Mouse (Mus musculus) WW6 (cell line): Measurements from ENCODE around the gene Dennd1a.

Experiments used
- DNase-seq: peaks from one replicate; pipeline ENCODE4 v3.0.0-alpha.2; 2013; ENCODE audit warnings: low read depth, low spot score

The Dennd1a gene

DNA sequence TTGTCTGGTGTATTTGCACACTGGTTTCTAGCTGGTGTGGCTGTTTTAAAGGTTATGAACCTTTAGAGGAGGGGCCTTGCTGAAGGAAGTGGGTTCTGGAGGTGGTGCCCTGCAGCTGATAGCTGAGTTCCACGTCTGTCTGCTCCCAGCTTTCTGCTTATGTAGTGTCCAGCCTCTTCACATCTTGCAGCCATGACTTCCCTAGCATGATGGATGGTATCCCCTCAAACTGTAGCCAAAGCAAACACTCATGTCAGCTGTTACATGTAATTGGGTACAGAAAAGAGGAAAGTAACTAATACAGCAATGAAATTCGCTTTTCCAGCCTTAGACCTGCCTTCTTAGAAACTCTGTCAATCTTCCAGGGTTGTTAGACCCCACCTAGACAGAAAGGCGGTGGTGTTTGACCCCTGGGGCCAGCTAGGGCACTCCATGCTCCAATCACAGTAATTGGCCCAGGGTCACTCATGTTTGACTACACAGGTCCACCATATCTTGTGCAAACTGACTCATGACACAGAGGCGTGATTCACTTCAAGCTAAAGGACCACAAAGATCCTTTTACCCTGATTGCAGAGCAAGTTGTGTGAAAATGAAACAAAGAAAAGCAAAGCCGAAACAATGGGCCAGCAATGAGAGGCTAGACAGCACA is 405.8 kb downstream of the Dennd1a start:
- no peak for DNase-seq

DNA sequence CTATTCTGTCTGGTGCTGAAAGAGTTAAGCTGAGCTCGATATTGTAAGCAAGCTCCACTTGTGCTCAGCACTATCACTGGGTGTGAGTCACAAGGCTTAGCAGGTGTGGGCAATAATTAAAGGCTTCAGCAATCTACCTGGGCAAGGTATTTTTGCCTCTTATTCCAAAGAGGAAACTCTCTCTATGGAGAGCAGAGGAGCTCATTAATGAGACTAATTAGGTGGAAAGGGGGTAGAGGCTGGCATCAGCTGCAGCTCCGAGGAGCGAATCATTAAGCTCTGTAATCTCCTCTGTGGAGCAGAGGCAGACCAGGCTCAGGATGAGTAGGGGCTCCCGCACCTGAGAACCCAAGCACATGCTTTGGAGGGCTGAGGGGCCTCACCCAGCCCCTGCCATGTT is 407.5 kb downstream of the Dennd1a start:
- no peak for DNase-seq

DNA sequence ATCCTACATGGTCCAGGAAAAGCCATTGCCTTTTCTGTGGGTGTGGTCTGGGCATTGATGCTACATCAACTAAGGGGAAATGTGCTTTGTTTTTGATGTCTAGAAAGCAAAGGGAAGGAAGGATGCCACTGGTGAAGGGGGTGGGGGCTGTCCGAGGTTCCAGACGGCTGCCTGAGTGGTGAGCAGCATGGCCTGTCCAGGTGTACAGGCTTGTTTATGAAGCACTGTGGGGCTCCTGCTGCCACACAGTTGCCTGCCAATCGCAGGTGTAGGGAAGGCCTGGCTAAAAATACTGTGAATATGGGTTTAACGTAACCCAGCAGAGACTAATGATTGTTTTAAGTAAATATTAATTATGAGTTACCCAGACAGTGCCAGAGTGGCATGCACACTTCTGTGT is 414.4 kb downstream of the Dennd1a start:
- DNase-seq: no peak

DNA sequence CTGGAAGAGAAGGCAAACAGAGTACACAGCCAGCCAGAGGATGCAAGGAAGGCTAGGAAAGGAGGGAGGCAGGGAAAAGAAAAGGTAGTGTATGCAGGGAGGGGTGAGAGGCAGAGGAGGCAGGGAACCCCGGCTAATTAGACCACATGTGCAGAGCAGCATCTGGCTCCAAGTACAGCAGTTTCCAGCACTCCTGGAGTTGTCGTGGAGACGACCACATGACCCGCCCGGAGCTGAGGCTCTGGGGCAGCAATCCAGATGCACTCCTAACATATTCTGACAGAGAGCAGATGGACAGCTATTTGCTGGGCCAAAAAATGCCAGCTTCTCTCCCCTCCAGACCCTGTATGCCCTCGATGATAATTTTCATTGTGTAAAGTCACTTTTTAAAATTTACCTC is 417.6 kb downstream of the Dennd1a start:
- DNase-seq: no peak

DNA sequence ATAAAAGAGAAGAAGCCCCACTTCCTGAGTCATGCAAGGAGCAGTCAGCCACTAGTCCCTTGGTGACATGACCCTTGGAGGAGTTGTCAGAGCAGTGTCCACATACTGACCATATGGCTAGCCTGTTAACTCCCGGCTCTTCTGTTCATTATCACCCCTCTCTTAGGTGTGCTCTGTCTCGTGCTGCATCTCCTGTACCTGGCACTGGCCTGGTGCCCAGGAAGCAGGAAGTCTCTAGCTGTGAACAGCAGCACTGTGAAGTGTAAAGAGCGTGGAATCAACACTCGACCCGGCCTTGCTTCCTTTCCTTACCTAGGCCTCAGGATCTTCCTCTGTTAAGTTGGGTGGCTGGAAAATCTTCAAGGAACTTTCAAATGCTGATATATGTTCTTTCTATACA is 419.8 kb downstream of the Dennd1a start:
- DNase-seq: no peak

DNA sequence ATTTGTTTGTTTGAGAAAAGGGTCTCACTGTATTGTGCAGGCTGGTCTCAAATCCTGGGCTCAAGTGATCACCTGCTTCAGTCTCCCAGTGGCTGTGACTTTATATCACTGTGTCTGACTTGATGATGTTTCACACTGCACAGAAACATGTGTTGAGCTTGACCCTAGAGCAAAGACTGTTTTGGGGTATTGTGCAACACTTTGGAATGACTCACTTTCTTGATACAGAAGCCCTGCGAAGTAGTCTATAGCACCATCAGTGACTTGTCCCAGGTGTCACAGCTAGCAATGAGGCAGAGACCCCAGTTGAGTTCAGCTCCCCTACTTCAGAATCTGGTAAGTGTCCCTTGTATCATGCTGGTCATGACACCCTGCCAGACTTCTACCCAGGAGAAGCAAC is 429.7 kb downstream of the Dennd1a start:
- DNase-seq: no peak

DNA sequence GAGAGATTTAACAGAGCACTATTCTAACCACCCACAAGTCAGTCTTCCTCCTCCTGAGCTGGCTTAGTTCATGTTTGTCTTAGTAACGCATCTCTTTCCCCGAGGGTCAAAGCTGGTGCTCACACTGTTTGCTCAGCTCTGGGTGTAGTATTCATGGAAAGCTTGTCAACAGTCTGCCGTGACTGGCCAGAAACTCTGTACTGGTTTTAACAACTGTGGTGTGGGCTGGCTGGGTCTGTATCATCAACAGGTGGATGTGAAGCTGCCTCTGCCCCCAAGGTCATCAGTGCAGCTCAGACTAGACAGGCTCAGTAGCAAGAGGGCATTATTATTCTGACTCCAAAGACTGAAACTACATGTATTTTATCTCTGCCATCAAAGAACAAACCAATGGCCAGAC is 430.2 kb downstream of the Dennd1a start:
- no peak for DNase-seq

DNA sequence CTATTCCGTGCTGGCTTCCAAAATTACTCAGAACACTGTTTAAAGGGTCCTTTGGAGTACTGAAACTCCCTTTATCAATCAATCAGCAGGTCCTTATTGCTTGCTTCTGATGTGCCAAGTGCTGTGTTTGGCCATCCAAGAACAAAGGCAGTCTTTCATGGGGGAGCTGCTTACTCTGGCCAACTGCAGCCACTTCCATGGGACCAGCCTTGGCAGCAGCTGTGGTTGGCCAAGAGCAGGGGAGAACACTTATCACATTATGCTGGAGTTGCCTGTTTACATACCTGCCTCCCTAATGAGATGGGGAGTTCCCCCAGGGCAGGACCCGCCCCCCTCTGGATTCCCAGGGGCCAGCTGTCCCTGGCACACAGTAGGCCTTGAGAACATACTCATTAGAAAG is 432.0 kb downstream of the Dennd1a start:
- DNase-seq: no peak

DNA sequence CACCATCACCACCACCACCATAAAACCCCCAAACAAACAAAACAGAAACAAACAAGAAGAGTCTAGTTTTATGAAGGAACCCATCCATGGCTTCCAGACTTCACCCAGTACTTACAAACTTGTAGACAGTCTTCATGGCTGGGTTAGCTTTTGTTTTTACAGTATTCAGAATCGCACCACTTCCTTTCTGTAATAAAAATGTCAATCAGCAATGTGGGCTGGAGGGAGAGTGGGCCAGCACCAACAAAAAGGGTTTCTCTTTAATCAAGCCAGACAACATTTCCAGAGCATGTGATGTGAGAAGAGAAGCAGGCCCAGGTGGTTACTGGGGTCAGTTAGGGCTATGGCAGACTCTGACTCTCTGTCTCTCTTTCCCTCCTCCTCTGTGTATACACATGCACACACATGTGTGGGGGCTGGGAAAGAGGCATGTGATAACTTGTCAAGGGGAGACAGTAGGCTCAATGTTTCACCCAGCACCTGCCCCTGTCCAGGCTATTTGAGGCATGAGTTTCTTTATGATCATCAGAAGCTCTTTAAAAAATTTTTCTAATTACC is 433.2 kb downstream of the Dennd1a start:
- DNase-seq: no peak

DNA sequence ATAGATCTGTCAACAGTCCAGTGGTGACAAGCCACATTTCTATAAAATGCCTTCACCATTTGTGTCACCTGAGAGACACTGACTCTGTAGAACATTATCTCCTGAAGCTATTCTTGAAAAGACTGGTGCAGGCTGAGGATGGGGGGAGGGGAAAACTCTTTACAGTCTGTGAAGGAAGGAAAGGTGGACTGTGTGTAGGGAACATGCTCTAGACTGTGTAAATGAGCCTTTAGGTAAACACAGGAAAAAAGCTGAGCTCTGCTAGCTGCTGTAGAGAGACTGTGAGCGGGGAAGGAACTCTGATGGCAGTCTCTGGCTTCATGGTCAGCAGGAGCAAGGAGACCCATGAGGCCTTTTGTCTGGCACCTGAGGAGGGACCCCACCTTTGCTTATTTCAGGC is 436.6 kb downstream of the Dennd1a start:
- no peak for DNase-seq

DNA sequence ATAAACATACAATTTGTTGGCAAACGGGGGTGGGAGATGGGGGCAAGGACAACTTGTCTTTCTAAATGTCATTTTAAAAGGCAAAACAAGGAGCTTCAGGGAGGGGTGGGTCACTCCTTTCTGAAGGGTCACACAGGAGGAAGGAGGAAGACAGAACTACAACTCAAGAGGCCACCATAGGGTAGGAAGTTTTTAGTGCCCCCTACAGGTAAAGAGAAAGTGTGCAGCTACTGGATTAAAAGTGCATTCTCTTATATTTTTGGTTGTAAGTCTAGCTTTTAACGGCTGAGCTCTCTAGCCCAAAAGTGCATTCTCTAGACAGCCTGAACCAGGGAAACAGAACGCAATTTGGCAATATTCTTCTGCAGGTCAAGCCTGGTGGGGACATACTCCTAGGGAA is 437.8 kb downstream of the Dennd1a start:
- DNase-seq: no peak

DNA sequence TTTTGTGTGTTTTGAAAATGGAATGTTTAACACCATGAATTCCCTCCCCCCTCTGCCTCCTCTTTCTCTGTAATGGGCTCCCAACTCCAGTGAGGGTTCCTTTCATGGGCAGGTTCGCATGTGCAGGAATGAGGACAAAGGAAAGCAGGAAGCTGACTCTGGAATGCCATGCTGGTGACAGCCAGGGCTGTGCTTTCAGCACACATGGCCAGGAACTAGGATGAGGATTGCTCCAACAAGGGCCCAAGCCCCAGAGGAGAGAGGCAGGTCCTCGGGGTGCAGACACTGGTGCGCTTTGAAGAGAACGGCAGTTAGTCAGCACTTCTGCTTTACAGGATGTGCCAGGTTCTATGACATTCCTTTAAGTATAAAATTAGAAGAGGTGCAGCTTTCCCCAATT is 444.5 kb downstream of the Dennd1a start:
- no peak for DNase-seq

DNA sequence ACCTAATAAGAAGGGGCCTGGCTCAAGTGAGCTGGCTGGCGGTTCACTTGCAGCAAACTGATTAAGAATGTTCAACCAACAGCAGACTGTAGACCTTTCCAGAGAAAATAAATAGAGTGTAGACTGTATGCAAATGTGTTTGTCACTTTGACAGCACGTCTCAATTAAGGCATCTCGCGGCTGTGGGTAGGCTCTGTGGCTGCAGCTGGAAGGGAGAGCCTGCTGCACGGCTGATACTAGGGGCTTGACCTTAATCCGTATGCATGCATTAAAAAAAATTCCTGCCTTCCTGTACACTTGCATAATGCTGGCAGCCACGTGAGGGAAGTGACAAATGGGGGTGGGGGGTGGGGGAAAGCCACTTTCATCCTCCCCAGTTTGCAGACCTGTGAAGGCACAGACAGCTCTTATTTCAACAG is 445.0 kb downstream of the Dennd1a start:
- DNase-seq: no peak

DNA sequence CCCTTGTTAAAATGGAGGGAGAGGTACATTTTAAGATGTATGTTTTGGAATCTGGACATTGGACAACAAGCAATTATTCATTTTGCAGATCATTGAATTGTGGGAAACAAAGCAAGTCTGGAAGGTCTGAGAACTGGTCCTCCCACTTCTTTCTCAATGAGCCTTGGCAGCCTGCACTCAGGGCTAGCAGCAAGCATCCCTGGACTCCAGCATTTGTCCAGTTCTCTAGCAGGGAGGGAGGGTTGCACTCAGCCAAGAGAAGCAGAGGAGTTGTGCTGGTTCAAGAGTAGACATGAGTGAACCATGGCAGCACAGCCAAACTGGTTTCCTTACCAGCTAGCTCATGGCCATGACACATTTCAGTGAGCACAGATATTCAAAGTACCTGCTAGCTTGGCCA is 447.3 kb downstream of the Dennd1a start:
- no peak for DNase-seq

DNA sequence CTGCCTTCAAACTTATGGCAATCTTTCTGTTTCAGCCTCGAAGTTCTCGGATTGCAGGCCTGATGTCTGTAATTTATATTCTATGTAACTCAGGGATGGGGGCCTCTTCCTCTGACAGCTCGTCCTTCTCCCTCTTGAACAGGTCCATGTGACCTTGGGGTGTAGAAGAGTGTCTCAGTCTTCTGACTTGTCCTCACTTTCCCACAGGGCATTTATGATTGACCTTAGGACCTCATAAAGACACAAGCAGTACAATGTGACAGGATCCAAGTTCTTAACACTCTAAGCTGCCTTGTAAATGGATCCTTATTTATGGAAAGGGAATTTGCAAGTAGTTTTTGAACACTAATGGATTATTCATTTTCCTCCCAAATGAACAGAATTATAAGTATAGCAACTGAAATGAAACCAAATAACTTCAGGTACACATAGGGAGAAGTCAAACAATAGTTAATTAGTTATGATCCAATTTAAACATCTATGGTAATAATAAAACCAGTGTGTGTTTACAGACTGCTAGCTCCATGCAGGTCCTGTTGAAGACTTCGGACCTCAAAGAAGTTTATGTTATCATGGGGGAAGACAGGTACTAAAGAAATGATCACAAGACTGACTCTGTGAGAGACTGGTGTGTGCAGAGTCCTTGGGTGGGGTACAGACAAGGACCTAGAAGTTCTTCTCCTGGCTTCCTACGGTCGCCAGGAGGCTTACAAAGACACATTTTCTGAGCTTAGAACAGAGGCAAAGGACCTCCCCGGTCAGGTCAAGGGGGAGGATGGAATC is 448.8 kb downstream of the Dennd1a start:
- no peak for DNase-seq

DNA sequence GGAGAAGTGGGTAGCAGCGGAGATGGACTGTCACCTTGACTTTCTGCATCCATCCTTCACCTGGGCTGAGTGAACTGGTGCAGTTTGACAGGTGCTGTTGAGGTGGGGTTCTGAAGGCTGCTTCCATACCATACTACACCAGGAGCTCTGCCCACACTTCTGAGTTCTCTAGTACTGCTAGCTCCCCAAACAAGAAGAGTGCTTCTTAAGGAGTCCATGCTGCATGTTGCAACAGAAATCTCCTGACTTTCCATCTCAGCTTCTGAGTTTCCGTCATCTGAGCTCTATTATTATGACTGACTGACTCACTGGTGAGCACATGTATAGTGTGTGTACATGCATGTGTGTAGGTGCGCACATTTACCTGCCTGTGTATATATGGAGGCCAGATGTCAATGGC is 449.6 kb downstream of the Dennd1a start:
- DNase-seq: no peak

DNA sequence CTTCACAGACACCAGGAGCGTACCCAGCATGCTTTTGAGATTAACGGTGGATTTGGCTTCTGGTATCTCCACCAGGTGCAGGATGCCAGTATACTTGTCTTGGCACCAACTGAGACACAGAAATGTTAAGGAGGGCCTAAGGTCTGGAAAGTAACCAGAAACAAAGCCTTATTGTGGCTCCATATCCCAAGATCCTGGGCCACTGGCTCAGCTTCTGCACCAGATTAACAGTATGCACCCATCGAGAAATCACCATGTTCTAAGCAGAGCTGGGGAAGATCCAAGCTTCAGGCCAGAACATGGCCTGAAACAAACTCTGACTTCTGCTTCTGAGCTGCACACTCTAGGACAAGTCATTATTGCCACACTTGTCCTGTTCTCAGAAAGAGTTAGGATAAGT is 450.3 kb downstream of the Dennd1a start:
- no peak for DNase-seq

DNA sequence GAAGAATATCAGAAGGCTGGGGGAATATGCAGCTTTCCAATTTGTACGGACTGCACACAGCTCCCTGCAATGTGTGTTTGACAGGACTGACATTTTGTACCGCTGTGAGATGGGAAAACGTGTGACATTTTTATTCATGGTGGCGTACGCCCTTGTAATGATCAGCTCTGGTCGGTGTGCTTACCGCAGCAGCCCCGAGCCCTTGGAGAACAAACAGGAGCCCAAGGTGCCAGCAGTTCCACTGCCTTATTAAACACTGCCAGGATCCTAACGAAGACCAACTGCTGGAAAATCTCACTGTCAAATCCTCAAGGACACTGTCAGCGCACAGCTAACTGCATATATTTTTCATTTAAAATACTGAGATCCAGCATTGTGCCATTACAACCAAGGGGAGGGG is 454.9 kb downstream of the Dennd1a start:
- no peak for DNase-seq

DNA sequence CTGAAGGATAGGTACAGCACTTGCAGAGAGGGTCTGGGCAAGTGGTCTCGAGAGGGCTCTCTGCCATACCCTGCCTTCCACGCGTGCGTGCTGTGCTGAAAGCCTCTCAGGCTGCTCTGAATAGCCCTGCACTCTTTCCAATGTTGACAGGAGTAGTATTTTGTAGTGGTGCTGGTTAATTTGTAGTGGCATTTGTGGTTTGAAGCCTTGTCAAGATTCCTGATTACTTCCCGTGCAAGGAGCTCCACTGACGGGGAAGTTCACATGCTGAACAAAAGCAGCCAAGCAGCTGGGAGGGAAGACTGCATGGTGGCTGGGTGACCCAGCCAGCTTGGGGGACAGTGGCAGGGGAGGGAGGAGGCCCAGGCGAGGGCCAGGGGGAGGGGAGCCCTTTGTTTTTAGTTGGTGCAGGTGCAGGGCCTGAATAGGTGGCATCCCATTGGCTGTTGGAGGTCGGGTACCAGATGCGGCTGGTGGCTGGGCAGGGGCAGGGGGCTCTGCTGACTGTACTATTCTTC is 457.4 kb downstream of the Dennd1a start:
- DNase-seq: no peak

DNA sequence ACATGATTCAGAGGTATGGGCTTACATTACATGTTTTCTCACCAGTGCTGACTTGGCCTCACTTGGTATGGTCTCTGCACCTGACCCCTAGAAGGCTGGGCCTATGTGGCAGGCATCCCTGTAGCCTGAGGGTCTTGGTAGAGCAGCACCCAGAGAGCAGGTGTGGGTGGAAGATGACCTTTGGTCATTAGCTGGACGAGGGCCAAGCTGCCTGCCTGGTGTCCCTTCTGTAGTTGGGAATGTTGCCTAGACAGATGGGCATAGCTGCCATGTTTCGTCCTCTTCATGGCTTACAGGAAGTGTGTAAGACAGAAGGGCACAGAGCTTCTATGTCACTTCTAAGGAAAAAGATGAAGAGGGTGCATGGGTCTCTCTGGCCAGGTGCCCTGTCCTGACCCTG is 463.4 kb downstream of the Dennd1a start:
- no peak for DNase-seq

DNA sequence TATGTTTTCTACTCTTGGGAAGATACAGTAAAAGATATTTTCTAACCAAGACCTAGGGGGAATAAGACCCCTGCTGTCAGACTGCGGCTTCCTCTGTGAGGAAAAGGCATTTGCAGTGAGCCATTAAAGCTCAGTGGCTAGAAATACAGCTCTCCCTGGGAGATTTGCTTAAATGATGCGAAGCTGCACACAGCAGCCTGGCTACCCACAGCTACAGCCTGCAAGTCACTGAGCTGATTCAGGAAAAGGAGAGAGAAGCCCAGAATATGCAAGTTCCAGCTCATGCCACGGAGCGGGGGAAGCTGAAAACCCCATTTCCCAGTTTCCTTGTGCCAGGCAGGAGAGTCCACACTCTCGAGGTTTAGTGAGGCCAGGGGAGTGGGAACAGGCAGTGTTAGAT is 465.1 kb downstream of the Dennd1a start:
- DNase-seq: no peak

DNA sequence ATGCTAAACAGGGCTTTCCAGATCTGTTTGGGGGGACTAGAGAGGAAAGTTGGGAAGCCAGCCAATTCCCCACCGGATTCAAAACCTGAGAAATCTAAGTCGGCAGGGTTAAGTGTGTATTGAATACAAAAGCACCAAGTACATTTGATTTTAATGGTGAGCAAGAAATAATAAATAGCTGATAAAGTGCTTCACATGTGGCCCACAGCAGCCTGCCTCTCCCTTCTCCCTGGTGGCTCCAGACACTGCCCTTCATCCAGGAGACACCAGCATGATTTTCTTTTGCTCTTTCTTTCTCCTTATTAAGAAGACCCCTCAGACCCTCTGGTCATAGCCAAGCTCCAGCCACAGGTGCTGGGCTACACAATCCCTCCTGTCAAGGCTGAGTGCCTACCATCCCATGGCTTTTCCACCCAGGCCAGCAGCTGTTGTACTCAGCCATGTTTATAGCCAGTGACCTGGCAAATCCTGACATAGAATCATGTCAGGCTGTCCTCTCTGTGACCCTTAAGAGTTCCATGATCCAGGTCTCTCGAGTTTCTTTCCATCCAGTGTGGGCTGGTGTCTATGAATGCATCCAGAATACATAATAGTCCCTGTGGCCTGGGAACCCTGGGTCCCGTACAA is 467.6 kb downstream of the Dennd1a start:
- DNase-seq: no peak
